Mouse (Mus musculus): ENCODE data around the gene Med12l. TPM values are rescaled to one million over a fixed set of nuclear protein-coding genes. Genes with fewer than 3 reads are reported as not detected.

The Med12l gene
- polyA plus RNA-seq, 1 experiment from 2014 or later = 1.0 TPM

DNA sequence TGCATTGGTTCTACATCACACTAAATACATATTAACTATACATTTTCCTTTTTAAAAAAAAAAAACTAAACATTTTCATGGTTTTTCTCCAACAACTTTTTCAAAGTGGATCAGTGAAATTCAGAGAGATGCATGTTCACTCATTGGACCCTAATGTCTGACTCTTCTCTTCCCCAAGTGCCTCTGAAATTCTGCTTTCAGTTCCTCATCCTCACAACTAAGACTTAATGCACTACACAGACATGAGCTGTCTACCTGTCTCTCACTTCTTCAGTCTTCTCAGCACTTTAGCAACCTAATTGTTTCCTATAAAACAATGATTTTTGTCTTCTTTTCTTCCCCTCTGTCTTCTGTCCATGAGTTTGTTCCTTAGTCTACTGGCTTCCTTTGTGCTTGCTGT is 219.8 kb downstream of the Med12l start:
- Histone ChIP-seq H3K4me1 (peaks cover 7% of the 10 kb centered on the region), H3K27me3 (ENCODE audit: low read depth, poor library complexity, severe bottlenecking) (no peaks in the 10 kb centered on the region), H3K9me3 (replicated peaks) (no peaks in the 10 kb centered on the region), H3K27ac (no peak overlapping the region), H3K4me3 (no peak overlapping the region), H3K36me3 (no peaks in the 10 kb centered on the region)
- DNase-seq (ENCODE audit: low spot score) = no peak

DNA sequence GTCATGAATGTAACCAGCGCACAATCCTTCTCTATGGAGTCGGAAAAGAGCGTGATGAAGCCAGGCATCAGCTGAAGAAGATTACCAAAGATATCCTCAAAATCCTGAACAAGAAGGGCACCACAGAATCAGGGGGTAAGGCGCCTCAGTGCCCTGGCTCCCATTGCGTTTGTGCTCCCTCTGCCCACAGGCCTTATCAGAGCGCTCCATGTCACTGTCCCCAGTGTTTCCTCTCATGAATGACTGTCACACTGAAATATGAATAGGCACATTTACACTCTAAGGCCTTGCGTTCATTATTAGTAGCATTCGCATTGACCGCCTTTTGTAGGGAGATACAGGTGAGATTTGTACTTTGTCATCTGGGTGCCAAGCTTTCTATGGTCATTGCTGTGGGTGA is 222.1 kb downstream of the Med12l start:
- no peaks in the 10 kb centered on the region for H3K27me3 ChIP-seq (ENCODE audit: low read depth, poor library complexity, severe bottlenecking)
- peaks cover 7% of the 10 kb centered on the region for H3K4me1 ChIP-seq
- DNase-seq (ENCODE audit: low spot score) = no peak
- H3K4me3 ChIP-seq = no peak overlapping the region
- 96% methylated on average over 9 of the region's 9 CpGs for WGBS
- no peaks in the 10 kb centered on the region for H3K9me3 ChIP-seq (replicated peaks)
- H3K27ac ChIP-seq = no peak overlapping the region
- no peaks in the 10 kb centered on the region for H3K36me3 ChIP-seq

DNA sequence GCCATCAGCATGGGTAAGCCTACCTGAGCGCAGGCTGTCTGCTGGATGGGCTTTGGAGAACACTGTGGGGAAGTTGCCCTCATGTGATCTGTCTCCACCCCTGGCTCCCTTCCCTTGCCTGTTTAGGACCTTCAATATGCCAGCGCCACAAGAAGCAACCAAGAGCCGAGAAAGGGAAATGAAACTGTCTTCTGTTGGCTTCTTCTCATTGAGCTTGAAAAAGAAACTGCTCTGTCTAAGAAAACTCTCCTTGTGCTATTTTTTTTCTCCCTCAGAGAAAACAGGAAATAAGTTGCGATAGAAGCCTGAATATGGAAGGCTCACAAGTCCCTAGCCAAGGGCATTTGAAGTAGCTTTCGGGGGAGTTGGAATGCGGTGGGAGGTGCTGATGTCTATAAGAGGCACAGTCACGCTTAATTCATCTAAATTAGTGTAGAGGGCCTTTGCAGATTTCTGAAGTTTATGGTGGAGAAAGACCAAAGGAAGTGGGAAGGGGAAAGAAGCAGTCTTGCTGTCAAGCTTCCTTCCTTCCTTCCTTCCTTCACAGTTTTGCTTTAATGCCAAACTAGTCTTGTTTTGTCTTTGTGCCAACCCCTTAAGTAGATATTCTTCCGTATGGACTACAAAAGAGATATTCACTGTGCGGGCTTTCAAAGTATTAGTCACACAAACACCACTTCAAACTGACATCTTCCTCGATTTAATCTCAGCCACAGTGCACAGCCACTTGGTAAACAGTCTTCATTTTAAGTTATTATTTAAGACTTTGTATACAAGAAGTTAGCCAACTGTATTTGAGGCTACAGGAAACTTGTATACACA is 223.3 kb downstream of the Med12l start:
- no peak overlapping the region for H3K27ac ChIP-seq

DNA sequence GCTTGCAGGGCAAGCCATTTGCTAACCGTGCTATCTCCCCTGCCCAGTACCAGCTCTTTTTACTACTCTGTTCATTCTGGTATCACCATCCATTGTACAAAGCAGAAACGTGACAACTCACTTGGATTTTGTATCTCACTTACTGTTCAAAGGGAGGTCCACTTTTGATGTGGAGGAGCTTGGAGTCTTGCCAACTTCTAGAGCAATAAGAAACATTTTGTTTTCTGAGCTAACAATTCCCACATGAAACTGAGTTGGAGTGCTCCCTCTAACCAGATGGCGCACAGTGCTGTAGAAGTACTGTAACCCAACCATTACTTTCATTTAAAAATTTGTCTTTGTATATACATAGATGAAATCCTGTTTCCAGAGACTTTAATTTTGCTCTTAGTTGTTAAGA is 225.3 kb downstream of the Med12l start:
- 86% methylated on average over 3 of the region's 3 CpGs for WGBS

More for the DNA sequence above, 223.3 kb downstream of the Med12l start:
- DNase-seq (ENCODE audit: low spot score) = no peak
- 63% methylated on average over 10 of the region's 10 CpGs for WGBS
- no peaks in the 10 kb centered on the region for H3K9me3 ChIP-seq (replicated peaks)
- no peak overlapping the region for H3K4me3 ChIP-seq
- H3K27me3 ChIP-seq (ENCODE audit: low read depth, poor library complexity, severe bottlenecking) = no peaks in the 10 kb centered on the region
- peaks cover 7% of the 10 kb centered on the region for H3K4me1 ChIP-seq
- no peaks in the 10 kb centered on the region for H3K36me3 ChIP-seq

DNA sequence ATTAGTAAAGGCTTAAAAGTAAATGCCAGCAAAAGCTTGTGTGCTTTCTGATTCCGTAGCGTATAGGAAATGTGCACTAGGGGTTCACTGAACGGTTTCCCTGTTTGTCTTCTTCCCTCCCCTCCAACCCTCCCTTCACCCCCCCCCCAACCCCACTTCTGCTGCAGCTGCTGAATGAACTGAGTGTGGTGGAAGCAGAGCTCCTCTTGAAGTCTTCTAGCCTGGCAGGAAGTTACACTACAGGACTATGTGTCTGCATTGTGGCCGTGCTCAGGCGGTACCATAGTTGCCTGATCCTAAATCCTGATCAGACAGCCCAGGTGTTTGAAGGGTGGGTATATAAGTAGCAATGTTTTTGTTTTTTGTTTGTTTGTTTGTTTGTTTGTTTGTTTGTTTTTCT is 229.3 kb downstream of the Med12l start:
- no peak overlapping the region for H3K27ac ChIP-seq
- H3K4me3 ChIP-seq = no peak overlapping the region
- H3K9me3 ChIP-seq (replicated peaks) = no peaks in the 10 kb centered on the region
- H3K27me3 ChIP-seq (ENCODE audit: low read depth, poor library complexity, severe bottlenecking) = no peaks in the 10 kb centered on the region
- H3K36me3 ChIP-seq = no peaks in the 10 kb centered on the region
- no peak for DNase-seq (ENCODE audit: low spot score)
- no peaks in the 10 kb centered on the region for H3K4me1 ChIP-seq
- 74% methylated on average over 5 of the region's 5 CpGs for WGBS

More for the DNA sequence above, 225.3 kb downstream of the Med12l start:
- Histone ChIP-seq H3K9me3 (replicated peaks) (no peaks in the 10 kb centered on the region), H3K27ac (no peak overlapping the region), H3K4me3 (no peak overlapping the region), H3K36me3 (no peaks in the 10 kb centered on the region), H3K27me3 (ENCODE audit: low read depth, poor library complexity, severe bottlenecking) (no peaks in the 10 kb centered on the region), H3K4me1 (peaks cover 7% of the 10 kb centered on the region)
- no peak for DNase-seq (ENCODE audit: low spot score)

DNA sequence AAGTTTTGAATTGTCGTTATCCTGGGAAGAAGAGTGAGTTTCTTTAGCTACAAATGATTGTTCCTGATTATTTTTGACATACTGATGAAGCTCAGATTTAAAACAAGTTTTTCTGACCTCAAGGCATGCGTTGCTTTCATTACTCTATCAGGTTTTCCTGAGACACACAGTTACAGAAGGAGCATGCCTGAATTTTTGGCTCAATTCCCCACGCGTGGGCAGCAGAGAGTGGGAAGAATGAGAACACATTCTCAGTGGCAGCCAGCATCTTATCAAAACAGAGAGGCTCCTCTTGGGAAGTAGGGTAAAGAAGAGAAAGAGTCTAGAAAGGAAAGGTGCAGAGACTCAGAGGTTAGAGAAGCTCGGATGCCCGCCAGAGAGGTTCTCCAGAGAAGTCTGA is 237.8 kb downstream of the Med12l start:
- Histone ChIP-seq H3K4me1 (no peaks in the 10 kb centered on the region), H3K27me3 (ENCODE audit: low read depth, poor library complexity, severe bottlenecking) (no peaks in the 10 kb centered on the region), H3K4me3 (no peak overlapping the region), H3K36me3 (no peaks in the 10 kb centered on the region), H3K27ac (no peak overlapping the region), H3K9me3 (replicated peaks) (no peaks in the 10 kb centered on the region)
- 90% methylated on average over 6 of the region's 6 CpGs for WGBS
- DNase-seq (ENCODE audit: low spot score) = no peak

DNA sequence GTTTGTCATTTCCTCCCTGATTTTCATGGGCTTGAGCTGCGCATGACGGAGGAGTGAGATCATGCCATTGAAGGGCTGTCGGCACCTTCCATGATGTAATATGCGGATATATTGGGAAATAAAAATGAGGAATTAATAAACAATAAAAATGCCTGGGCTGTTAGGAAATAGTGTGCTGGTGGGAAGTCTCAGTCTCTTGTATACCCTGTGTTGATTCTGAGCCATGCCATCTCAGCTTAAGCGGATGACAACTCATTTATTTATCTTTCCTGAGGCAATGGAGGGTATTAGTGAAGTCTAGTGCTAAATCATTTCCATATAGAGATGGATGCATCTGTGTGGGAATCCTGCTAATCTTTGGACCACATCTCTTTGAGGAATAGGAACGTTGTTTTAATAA is 242.4 kb downstream of the Med12l start:
- no peaks in the 10 kb centered on the region for H3K27me3 ChIP-seq (ENCODE audit: low read depth, poor library complexity, severe bottlenecking)
- H3K9me3 ChIP-seq (replicated peaks) = no peaks in the 10 kb centered on the region
- H3K27ac ChIP-seq = no peak overlapping the region
- no peaks in the 10 kb centered on the region for H3K36me3 ChIP-seq
- no peaks in the 10 kb centered on the region for H3K4me1 ChIP-seq
- H3K4me3 ChIP-seq = no peak overlapping the region
- DNase-seq (ENCODE audit: low spot score) = no peak
- 91% methylated on average over 6 of the region's 6 CpGs for WGBS

DNA sequence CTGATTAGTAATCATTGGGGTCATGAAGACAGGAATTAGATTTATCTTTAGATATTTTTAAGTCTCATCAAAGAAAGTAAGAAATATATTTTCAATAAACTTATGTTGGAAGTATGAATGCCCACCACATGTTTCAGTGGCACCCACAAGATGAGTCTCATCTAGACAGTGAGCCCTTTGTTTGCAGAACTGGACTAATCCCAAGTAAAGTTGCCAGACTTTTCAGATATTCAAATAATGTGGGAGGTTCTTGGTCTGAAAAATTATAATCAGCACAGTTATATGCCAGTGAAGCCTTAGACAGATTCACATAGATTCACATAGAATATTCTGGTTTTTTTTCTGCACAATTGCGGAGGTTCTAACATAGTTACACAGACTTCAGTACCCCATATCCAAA is 244.8 kb downstream of the Med12l start:
- no peak for DNase-seq (ENCODE audit: low spot score)
- WGBS = 100% methylated on average over 1 of the region's 1 CpGs
- Histone ChIP-seq H3K27me3 (ENCODE audit: low read depth, poor library complexity, severe bottlenecking) (no peaks in the 10 kb centered on the region), H3K27ac (no peak overlapping the region), H3K4me1 (no peaks in the 10 kb centered on the region), H3K4me3 (no peak overlapping the region), H3K9me3 (replicated peaks) (no peaks in the 10 kb centered on the region), H3K36me3 (no peaks in the 10 kb centered on the region)

DNA sequence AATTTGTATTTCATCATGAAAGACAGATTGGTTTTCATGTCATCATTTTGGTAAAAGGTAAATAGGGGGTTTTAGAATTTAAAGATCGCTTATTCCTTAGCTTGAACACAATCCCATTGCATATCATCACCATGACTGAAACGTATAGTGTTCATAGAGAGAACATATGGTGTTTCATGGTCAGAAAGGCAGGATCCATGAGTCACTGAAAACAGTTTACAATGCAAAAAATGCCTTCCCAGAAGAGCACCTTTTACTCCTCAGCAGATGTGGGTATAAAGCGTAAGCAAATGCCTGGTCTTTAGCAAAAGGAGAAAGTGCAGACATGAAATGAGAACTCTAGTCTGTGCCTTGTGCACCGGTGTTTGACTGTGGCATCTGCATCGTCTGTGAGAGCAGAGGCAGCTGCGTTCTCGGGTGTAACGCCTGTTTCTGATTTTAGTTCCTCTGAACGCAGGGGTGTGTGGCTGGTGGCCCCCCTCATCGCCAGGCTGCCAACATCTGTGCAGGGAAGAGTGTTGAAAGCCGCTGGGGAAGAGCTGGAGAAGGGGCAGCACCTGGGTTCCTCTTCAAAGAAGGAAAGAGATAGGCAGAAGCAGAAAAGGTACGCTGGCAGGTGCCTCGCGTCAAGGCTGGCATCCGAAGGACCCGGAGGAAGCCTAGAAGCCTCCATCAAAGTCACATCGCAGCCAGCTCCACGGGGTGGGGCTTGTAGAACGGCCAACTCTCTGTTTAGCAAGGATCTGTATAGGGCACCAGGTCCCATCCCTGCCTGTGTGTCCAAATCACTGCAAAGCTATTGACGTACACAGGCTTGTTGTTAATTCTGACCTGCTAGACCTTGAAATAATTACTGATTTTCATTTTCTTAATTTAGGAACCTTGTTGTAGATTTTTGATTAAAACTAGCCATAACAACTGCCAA is 252.4 kb downstream of the Med12l start:
- WGBS = 69% methylated on average over 20 of the region's 20 CpGs
- Histone ChIP-seq H3K4me3 (no peak overlapping the region), H3K27ac (peak overlapping the region; percentile 56; the same call in 1 of the 2 replicates), H3K4me1 (peaks cover 38% of the 10 kb centered on the region), H3K9me3 (replicated peaks) (no peaks in the 10 kb centered on the region), H3K27me3 (ENCODE audit: low read depth, poor library complexity, severe bottlenecking) (no peaks in the 10 kb centered on the region), H3K36me3 (no peaks in the 10 kb centered on the region)
- peak; percentile 45 for DNase-seq (ENCODE audit: low spot score)

DNA sequence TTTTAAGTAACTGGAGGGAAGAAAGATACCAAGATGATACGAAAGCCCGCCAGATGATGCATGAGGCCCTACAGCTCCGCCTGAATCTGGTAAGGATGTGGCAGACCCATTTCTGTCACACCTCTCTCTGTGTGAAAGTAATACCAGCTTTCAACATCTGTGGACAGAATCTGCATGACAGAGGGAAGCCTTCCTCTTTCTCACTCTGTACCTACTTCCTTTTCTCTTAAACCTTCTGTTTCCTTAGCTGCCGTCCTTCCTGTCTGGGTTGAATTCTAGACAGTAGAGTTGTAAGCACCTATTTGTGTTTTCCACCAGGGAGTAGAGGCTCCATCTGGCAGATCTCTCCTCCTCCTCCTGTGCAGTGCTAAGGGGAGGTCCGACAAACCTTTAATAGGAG is 255.1 kb downstream of the Med12l start:
- Histone ChIP-seq H3K27me3 (ENCODE audit: low read depth, poor library complexity, severe bottlenecking) (no peaks in the 10 kb centered on the region), H3K36me3 (no peaks in the 10 kb centered on the region), H3K4me1 (peaks cover 38% of the 10 kb centered on the region), H3K9me3 (replicated peaks) (no peaks in the 10 kb centered on the region), H3K27ac (peak overlapping the region; percentile 70; the same call in 1 of the 2 replicates), H3K4me3 (no peak overlapping the region)
- WGBS = 40% methylated on average over 5 of the region's 5 CpGs
- no peak for DNase-seq (ENCODE audit: low spot score)

DNA sequence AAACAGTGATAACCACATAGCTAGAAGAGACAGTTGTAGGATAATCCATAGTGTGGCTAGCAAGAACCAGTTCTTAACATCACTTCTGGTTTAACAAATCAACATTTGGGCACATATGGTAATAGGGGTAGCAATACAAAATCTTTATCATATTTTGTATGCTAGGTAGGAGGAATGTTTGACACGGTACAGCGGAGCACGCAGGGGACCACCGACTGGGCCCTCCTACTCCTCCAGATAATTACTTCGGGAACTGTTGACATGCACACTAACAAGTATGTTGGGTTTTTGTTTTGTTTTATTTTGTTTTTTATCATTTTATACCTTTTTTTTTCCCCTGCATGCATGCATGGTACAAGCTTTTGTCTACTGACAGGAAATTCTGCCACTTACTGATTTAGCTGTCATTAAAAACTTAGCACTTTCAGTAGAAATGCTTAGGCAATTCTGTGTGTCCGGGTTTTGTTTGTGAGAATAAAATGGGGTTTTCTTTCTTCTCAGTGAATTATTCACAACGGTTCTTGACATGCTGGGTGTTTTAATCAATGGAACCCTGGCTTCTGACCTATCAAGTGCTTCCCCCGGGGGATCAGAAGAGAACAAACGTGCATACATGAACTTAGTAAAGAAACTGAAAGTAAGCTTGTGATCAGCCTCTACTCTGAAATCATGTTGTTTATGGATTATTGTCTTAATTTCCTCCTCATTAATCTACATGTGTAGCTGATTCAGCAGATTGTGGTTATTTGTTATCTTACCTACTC is 256.3 kb downstream of the Med12l start:
- DNase-seq (ENCODE audit: low spot score) = no peak
- no peak overlapping the region for H3K27ac ChIP-seq
- no peaks in the 10 kb centered on the region for H3K36me3 ChIP-seq
- peaks cover 38% of the 10 kb centered on the region for H3K4me1 ChIP-seq
- 83% methylated on average over 9 of the region's 9 CpGs for WGBS
- H3K4me3 ChIP-seq = no peak overlapping the region
- H3K9me3 ChIP-seq (replicated peaks) = no peaks in the 10 kb centered on the region
- no peaks in the 10 kb centered on the region for H3K27me3 ChIP-seq (ENCODE audit: low read depth, poor library complexity, severe bottlenecking)

DNA sequence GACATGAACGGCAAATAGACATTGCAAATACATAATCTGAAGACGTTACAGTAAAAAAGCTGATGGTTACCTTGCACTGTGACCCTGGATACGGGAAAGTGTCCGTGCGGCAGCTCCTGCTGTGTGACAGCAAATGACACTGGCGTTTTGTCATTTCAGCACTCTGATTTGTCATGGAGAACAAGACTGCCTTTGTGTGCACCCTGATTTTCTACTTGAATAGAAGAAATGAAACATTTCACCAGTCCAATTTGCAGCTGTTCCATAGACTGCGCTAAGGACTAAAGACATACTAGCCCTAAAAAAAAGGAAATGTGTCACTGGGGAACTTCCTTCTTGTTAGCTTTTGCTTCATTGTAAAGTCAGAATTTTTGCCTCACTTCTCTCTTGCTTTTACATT is 257.1 kb downstream of the Med12l start, which contains the start of gene P2ry12:
TSS of gene P2ry12 (minus strand) at position 168 of the 400 bp plus-strand sequence.
- peaks cover 37% of the 10 kb centered on the region for H3K4me1 ChIP-seq
- WGBS = 78% methylated on average over 7 of the region's 7 CpGs
- H3K27me3 ChIP-seq (ENCODE audit: low read depth, poor library complexity, severe bottlenecking) = no peaks in the 10 kb centered on the region
- H3K9me3 ChIP-seq (replicated peaks) = no peaks in the 10 kb centered on the region
- no peak for DNase-seq (ENCODE audit: low spot score)
- H3K4me3 ChIP-seq = no peak within 1 kb of the TSS
- H3K27ac ChIP-seq = no peak within 1 kb of the TSS
- no peaks in the 10 kb centered on the region for H3K36me3 ChIP-seq

All from limb, embryonic 10.5 days (tissue).